Mouse (Mus musculus): Measurements from ENCODE around the gene Uba3. TPM values are rescaled to one million over a fixed set of nuclear protein-coding genes. Genes with fewer than 3 reads are reported as not detected.
A peak's percentile ranks its signal among the peaks of the same experiment; 100 is the strongest.

Gene Uba3
- polyA plus RNA-seq, 1 experiment from 2014 or later, result 33.7 TPM

- no peaks in the 10 kb centered on the region for H3K9me3 ChIP-seq (ENCODE audit: control insufficient read depth, low read length)
- H3K27me3 ChIP-seq (ENCODE audit: control insufficient read depth, insufficient read depth, low read length), result no peaks in the 10 kb centered on the region
- H3K27ac ChIP-seq (replicated peaks), result no peak overlapping the region
- H3K4me1 ChIP-seq (replicated peaks; ENCODE audit: control insufficient read depth, insufficient read depth), result no peaks in the 10 kb centered on the region
- ATAC-seq (ENCODE audit: low FRiP score, low TSS enrichment), result no peak
- WGBS, result 52% methylated on average over 3 of the region's 3 CpGs
- peak; percentile 19; the same call in 1 of the 2 replicates for TF ChIP-seq CTCF (IDR thresholded peaks at IDR 0.05; ENCODE audit: low read depth)
- TF ChIP-seq EP300 (optimal IDR thresholded peaks at IDR 0.05), result no peak
- no peak overlapping the region for H3K9ac ChIP-seq (ENCODE audit: low read length)
- H3K4me2 ChIP-seq (replicated peaks; ENCODE audit: low read depth), result no peak overlapping the region
- H3K4me3 ChIP-seq (ENCODE audit: low read depth, low read length), result no peak overlapping the region
- no peak for DNase-seq (ENCODE audit: low spot score)
- no peaks in the 10 kb centered on the region for H3K36me3 ChIP-seq (ENCODE audit: control insufficient read depth, insufficient read depth, low read length)
These were observed 3.8 kb upstream of the Uba3 start for GRCm38 (mm10) chr6:97209201-97209600.

GRCm38 (mm10) chr6:97208406-97208805, 3.0 kb upstream of the Uba3 start:
- Histone ChIP-seq H3K9me3 (ENCODE audit: control insufficient read depth, low read length) (no peaks in the 10 kb centered on the region), H3K27me3 (ENCODE audit: control insufficient read depth, insufficient read depth, low read length) (no peaks in the 10 kb centered on the region), H3K4me2 (replicated peaks; ENCODE audit: low read depth) (no peak overlapping the region), H3K36me3 (ENCODE audit: control insufficient read depth, insufficient read depth, low read length) (no peaks in the 10 kb centered on the region), H3K4me1 (replicated peaks; ENCODE audit: control insufficient read depth, insufficient read depth) (no peaks in the 10 kb centered on the region), H3K27ac (replicated peaks) (peak overlapping the region; percentile 67), H3K4me3 (ENCODE audit: low read depth, low read length) (no peak overlapping the region), H3K9ac (ENCODE audit: low read length) (no peak overlapping the region)
- no peak for TF ChIP-seq EP300 (optimal IDR thresholded peaks at IDR 0.05)
- TF ChIP-seq CTCF (IDR thresholded peaks at IDR 0.05; ENCODE audit: low read depth), result no peak
- WGBS, result 25% methylated on average over 3 of the region's 3 CpGs
- peak; percentile 54 for DNase-seq (ENCODE audit: low spot score)
- no peak for ATAC-seq (ENCODE audit: low FRiP score, low TSS enrichment)

- H3K4me3 ChIP-seq (ENCODE audit: low read depth, low read length), result no peak overlapping the region
- no peaks in the 10 kb centered on the region for H3K4me1 ChIP-seq (replicated peaks; ENCODE audit: control insufficient read depth, insufficient read depth)
- TF ChIP-seq CTCF (IDR thresholded peaks at IDR 0.05; ENCODE audit: low read depth), result no peak
- TF ChIP-seq EP300 (optimal IDR thresholded peaks at IDR 0.05), result no peak
- H3K9ac ChIP-seq (ENCODE audit: low read length), result no peak overlapping the region
- no peaks in the 10 kb centered on the region for H3K36me3 ChIP-seq (ENCODE audit: control insufficient read depth, insufficient read depth, low read length)
- WGBS, result 63% methylated on average over 4 of the region's 4 CpGs
- no peaks in the 10 kb centered on the region for H3K27me3 ChIP-seq (ENCODE audit: control insufficient read depth, insufficient read depth, low read length)
- H3K9me3 ChIP-seq (ENCODE audit: control insufficient read depth, low read length), result no peaks in the 10 kb centered on the region
- ATAC-seq (ENCODE audit: low FRiP score, low TSS enrichment), result no peak
- H3K4me2 ChIP-seq (replicated peaks; ENCODE audit: low read depth), result no peak overlapping the region
- H3K27ac ChIP-seq (replicated peaks), result no peak overlapping the region
- DNase-seq (ENCODE audit: low spot score), result no peak
These were observed 1.6 kb upstream of the Uba3 start for GRCm38 (mm10) chr6:97207085-97207484.

- Histone ChIP-seq H3K4me3 (ENCODE audit: low read depth, low read length) (peak overlapping the region; percentile 84), H3K27me3 (ENCODE audit: control insufficient read depth, insufficient read depth, low read length) (no peaks in the 10 kb centered on the region), H3K4me2 (replicated peaks; ENCODE audit: low read depth) (peak overlapping the region; percentile 82), H3K9me3 (ENCODE audit: control insufficient read depth, low read length) (no peaks in the 10 kb centered on the region), H3K4me1 (replicated peaks; ENCODE audit: control insufficient read depth, insufficient read depth) (no peaks in the 10 kb centered on the region), H3K27ac (replicated peaks) (peak overlapping the region; percentile 88), H3K9ac (ENCODE audit: low read length) (peak overlapping the region; percentile 90), H3K36me3 (ENCODE audit: control insufficient read depth, insufficient read depth, low read length) (no peaks in the 10 kb centered on the region)
- DNase-seq (ENCODE audit: low spot score), result peak; percentile 46
- TF ChIP-seq CTCF (IDR thresholded peaks at IDR 0.05; ENCODE audit: low read depth) (no peak), EP300 (optimal IDR thresholded peaks at IDR 0.05) (no peak)
- ATAC-seq (ENCODE audit: low FRiP score, low TSS enrichment), result peak; percentile 41
- under 1% methylated on average over 16 of the region's 16 CpGs for whole genome bisulfite sequencing
These were observed 495 bp downstream of the Uba3 start for GRCm38 (mm10) chr6:97204952-97205351.

- H3K27ac ChIP-seq (replicated peaks), result peak overlapping the region; percentile 88
- no peak for ATAC-seq (ENCODE audit: low FRiP score, low TSS enrichment)
These were observed 1.1 kb downstream of the Uba3 start for GRCm38 (mm10) chr6:97204252-97204869.

GRCm38 (mm10) chr6:97202477-97202876, 3.0 kb downstream of the Uba3 start:
- H3K4me2 ChIP-seq (replicated peaks; ENCODE audit: low read depth), result no peak overlapping the region
- peaks cover 2% of the 10 kb centered on the region; the same call in 1 of the 2 replicates for H3K36me3 ChIP-seq (ENCODE audit: control insufficient read depth, insufficient read depth, low read length)
- TF ChIP-seq CTCF (IDR thresholded peaks at IDR 0.05; ENCODE audit: low read depth), result no peak
- no peak for TF ChIP-seq EP300 (optimal IDR thresholded peaks at IDR 0.05)
- H3K27me3 ChIP-seq (ENCODE audit: control insufficient read depth, insufficient read depth, low read length), result no peaks in the 10 kb centered on the region
- no peak for ATAC-seq (ENCODE audit: low FRiP score, low TSS enrichment)
- no peaks in the 10 kb centered on the region for H3K9me3 ChIP-seq (ENCODE audit: control insufficient read depth, low read length)
- WGBS, result 73% methylated on average over 3 of the region's 3 CpGs
- H3K4me1 ChIP-seq (replicated peaks; ENCODE audit: control insufficient read depth, insufficient read depth), result no peaks in the 10 kb centered on the region
- DNase-seq (ENCODE audit: low spot score), result no peak
- no peak overlapping the region for H3K27ac ChIP-seq (replicated peaks)
- no peak overlapping the region for H3K4me3 ChIP-seq (ENCODE audit: low read depth, low read length)
- H3K9ac ChIP-seq (ENCODE audit: low read length), result no peak overlapping the region

More at GRCm38 (mm10) chr6:97204252-97204869, 1.1 kb downstream of the Uba3 start:
- Histone ChIP-seq H3K27me3 (ENCODE audit: control insufficient read depth, insufficient read depth, low read length) (no peaks in the 10 kb centered on the region), H3K9me3 (ENCODE audit: control insufficient read depth, low read length) (no peaks in the 10 kb centered on the region), H3K36me3 (ENCODE audit: control insufficient read depth, insufficient read depth, low read length) (no peaks in the 10 kb centered on the region), H3K4me1 (replicated peaks; ENCODE audit: control insufficient read depth, insufficient read depth) (no peaks in the 10 kb centered on the region), H3K4me2 (replicated peaks; ENCODE audit: low read depth) (peak overlapping the region; percentile 82), H3K9ac (ENCODE audit: low read length) (peak overlapping the region; percentile 90), H3K4me3 (ENCODE audit: low read depth, low read length) (peak overlapping the region; percentile 84)
- WGBS, result 8% methylated on average over 9 of the region's 9 CpGs
- TF ChIP-seq EP300 (optimal IDR thresholded peaks at IDR 0.05), result no peak
- no peak for TF ChIP-seq CTCF (IDR thresholded peaks at IDR 0.05; ENCODE audit: low read depth)
- peak; percentile 38 for DNase-seq (ENCODE audit: low spot score)
